Mouse (Mus musculus) embryonic fibroblast, embryonic 13.5 days (primary cell): Measurements from ENCODE around the gene Slc9a3r2.

Experiments
- CTCF ChIP-seq: IDR thresholded peaks from 2 replicates; pipeline ENCODE4 v1.5.1; 2011; ENCODE audit warnings: mild to moderate bottlenecking, control low read depth, low read length, moderate library complexity, borderline replicate concordance; ENCODE audit not compliant: insufficient read depth
- POLR2A ChIP-seq: IDR thresholded peaks from 2 replicates; pipeline ENCODE4 v1.6.1; 2011; ENCODE audit warnings: low read depth, mild to moderate bottlenecking, control low read depth, low read length, moderate library complexity

- TF ChIP-seq CTCF (no peak), POLR2A (no peak)
Measured at GRCm38 (mm10) chr17:24648731-24649377, 1.3 kb downstream of the Slc9a3r2 start.
